Mouse (Mus musculus) testis, adult 2 months (tissue): ENCODE data around the gene Cygb.

ENCODE experiments used
- CTCF ChIP-seq: fragments of 200-500 bp; IDR thresholded peaks from 2 replicates; pipeline ENCODE4 v1.5.1; 2012; ENCODE audit warnings: low read depth, mild to moderate bottlenecking, inconsistent platforms, low read length, moderate library complexity; ENCODE audit not compliant: control insufficient read depth, insufficient read depth, insufficient replicate concordance
- POLR2A ChIP-seq: fragments of 200-500 bp; IDR thresholded peaks from 2 replicates; pipeline ENCODE4 v1.6.1; 2012; ENCODE audit warnings: low read depth, mild to moderate bottlenecking, inconsistent platforms, low read length, moderate library complexity; ENCODE audit not compliant: control insufficient read depth

DNA sequence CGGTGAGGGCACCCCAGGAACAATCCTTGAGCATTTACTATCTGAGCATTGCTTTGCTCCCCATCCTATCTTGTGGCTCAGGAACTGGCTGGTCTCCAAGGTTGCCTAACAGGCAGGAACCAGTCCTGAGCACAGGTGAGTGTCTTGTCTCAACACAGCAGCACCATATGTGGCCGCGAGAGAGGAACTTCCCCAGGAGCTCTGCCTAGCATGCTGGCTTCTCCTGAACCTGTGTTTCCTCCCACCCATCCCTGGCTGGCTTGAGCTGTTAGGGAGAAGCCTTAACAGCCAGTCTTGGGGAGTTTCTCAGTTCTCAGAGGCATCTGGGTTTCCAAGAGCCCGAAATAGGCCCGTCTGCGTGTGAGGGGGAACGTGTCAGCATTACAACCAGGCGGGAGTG is 2.8 kb downstream of the Cygb start:
- TF ChIP-seq POLR2A (no peak), CTCF (no peak)
